Mouse (Mus musculus) 3134 (cell line): Measurements from ENCODE around the gene Rpl6.

Experiments
- DNase-seq: peaks from one replicate; pipeline ENCODE4 v3.0.0-alpha.2; 2011; ENCODE audit warnings: low spot score; ENCODE audit not compliant: insufficient read length; ENCODE audit errors: extremely low read depth

Gene Rpl6

GRCm38 (mm10) chr5:121204132-121205089 lies at the start of gene Rpl6:
Gene Rpl6, plus strand, starts transcription at chr5:121204481.
- DNase-seq = peak; percentile 81

GRCm38 (mm10) chr5:121156121-121156520 lies 48.2 kb upstream of the Rpl6 start:
- DNase-seq = no peak

GRCm38 (mm10) chr5:121157017-121157416 lies 47.3 kb upstream of the Rpl6 start:
- peak; percentile 38 for DNase-seq

- no peak for DNase-seq
These were observed 46.8 kb upstream of the Rpl6 start for GRCm38 (mm10) chr5:121157489-121157888.

GRCm38 (mm10) chr5:121158966-121159365 lies 45.3 kb upstream of the Rpl6 start:
- no peak for DNase-seq

- DNase-seq = no peak
These were observed 42.0 kb upstream of the Rpl6 start for GRCm38 (mm10) chr5:121162285-121162684.

- DNase-seq = no peak
These were observed 41.4 kb upstream of the Rpl6 start for GRCm38 (mm10) chr5:121162923-121163322.

- DNase-seq = no peak
These were observed 37.4 kb upstream of the Rpl6 start for GRCm38 (mm10) chr5:121166884-121167283.

- no peak for DNase-seq
These were observed 34.7 kb upstream of the Rpl6 start for GRCm38 (mm10) chr5:121169588-121169987.

- no peak for DNase-seq
These were observed 31.4 kb upstream of the Rpl6 start for GRCm38 (mm10) chr5:121172835-121173234.

- DNase-seq = no peak
These were observed 25.0 kb upstream of the Rpl6 start for GRCm38 (mm10) chr5:121179077-121179857.

- DNase-seq = no peak
These were observed 21.0 kb upstream of the Rpl6 start for GRCm38 (mm10) chr5:121183269-121183668.

GRCm38 (mm10) chr5:121184375-121184774 lies 19.9 kb upstream of the Rpl6 start:
- no peak for DNase-seq

GRCm38 (mm10) chr5:121184945-121185551 lies 19.2 kb upstream of the Rpl6 start:
- DNase-seq = no peak

- no peak for DNase-seq
These were observed 16.7 kb upstream of the Rpl6 start for GRCm38 (mm10) chr5:121187580-121188001.

GRCm38 (mm10) chr5:121188265-121188664 lies 16.0 kb upstream of the Rpl6 start:
- no peak for DNase-seq

- DNase-seq = no peak
These were observed 15.1 kb upstream of the Rpl6 start for GRCm38 (mm10) chr5:121189182-121189581.

GRCm38 (mm10) chr5:121190210-121190835 lies 14.0 kb upstream of the Rpl6 start:
- no peak for DNase-seq

- peak; percentile 74 for DNase-seq
These were observed 13.3 kb upstream of the Rpl6 start, which contains the start of gene Ptpn11 for GRCm38 (mm10) chr5:121190836-121191583. Gene Ptpn11, minus strand, starts transcription at chr5:121191397.

GRCm38 (mm10) chr5:121191584-121191906 lies 12.7 kb upstream of the Rpl6 start:
- no peak for DNase-seq
